Mouse (Mus musculus): Measurements from ENCODE around the gene Rbm20. TPM values are rescaled to one million over a fixed set of nuclear protein-coding genes. Genes with fewer than 3 reads are reported as not detected.
A peak's percentile ranks its signal among the peaks of the same experiment; 100 is the strongest.

Rbm20 gene
- total RNA-seq, 1 experiment from 2014 or later = not detected

- ATAC-seq (ENCODE audit: extremely low read depth, insufficient number of reproducible peaks, low FRiP score, poor library complexity, severe bottlenecking) = no peak
Observed at GRCm38 (mm10) chr19:53856794-53857193, 179.7 kb downstream of the Rbm20 start.

- ATAC-seq (ENCODE audit: extremely low read depth, insufficient number of reproducible peaks, low FRiP score, poor library complexity, severe bottlenecking) = no peak
Observed at GRCm38 (mm10) chr19:53857962-53858361, 180.9 kb downstream of the Rbm20 start.

GRCm38 (mm10) chr19:53859149-53859548 lies 182.0 kb downstream of the Rbm20 start:
- no peak for ATAC-seq (ENCODE audit: extremely low read depth, insufficient number of reproducible peaks, low FRiP score, poor library complexity, severe bottlenecking)

- ATAC-seq (ENCODE audit: extremely low read depth, insufficient number of reproducible peaks, low FRiP score, poor library complexity, severe bottlenecking) = no peak
Observed at GRCm38 (mm10) chr19:53859593-53859992, 182.5 kb downstream of the Rbm20 start.

- no peak for ATAC-seq (ENCODE audit: extremely low read depth, insufficient number of reproducible peaks, low FRiP score, poor library complexity, severe bottlenecking)
Observed at GRCm38 (mm10) chr19:53861346-53861745, 184.2 kb downstream of the Rbm20 start.

- no peak for ATAC-seq (ENCODE audit: extremely low read depth, insufficient number of reproducible peaks, low FRiP score, poor library complexity, severe bottlenecking)
Observed at GRCm38 (mm10) chr19:53862573-53863246, 185.6 kb downstream of the Rbm20 start.

- ATAC-seq (ENCODE audit: extremely low read depth, insufficient number of reproducible peaks, low FRiP score, poor library complexity, severe bottlenecking) = no peak
Observed at GRCm38 (mm10) chr19:53867238-53867637, 190.1 kb downstream of the Rbm20 start.

- ATAC-seq (ENCODE audit: extremely low read depth, insufficient number of reproducible peaks, low FRiP score, poor library complexity, severe bottlenecking) = no peak
Observed at GRCm38 (mm10) chr19:53868125-53868524, 191.0 kb downstream of the Rbm20 start.

GRCm38 (mm10) chr19:53868796-53869195 lies 191.7 kb downstream of the Rbm20 start:
- ATAC-seq (ENCODE audit: extremely low read depth, insufficient number of reproducible peaks, low FRiP score, poor library complexity, severe bottlenecking) = no peak

- peak; percentile 65 for ATAC-seq (ENCODE audit: extremely low read depth, insufficient number of reproducible peaks, low FRiP score, poor library complexity, severe bottlenecking)
Observed at GRCm38 (mm10) chr19:53869427-53870385, 192.6 kb downstream of the Rbm20 start.

GRCm38 (mm10) chr19:53870568-53870967 lies 193.5 kb downstream of the Rbm20 start:
- no peak for ATAC-seq (ENCODE audit: extremely low read depth, insufficient number of reproducible peaks, low FRiP score, poor library complexity, severe bottlenecking)

- ATAC-seq (ENCODE audit: extremely low read depth, insufficient number of reproducible peaks, low FRiP score, poor library complexity, severe bottlenecking) = peak; percentile 38; the same call in 1 of the 2 replicates
Observed at GRCm38 (mm10) chr19:53871502-53871901, 194.4 kb downstream of the Rbm20 start.

GRCm38 (mm10) chr19:53872994-53873713 lies 196.0 kb downstream of the Rbm20 start:
- no peak for ATAC-seq (ENCODE audit: extremely low read depth, insufficient number of reproducible peaks, low FRiP score, poor library complexity, severe bottlenecking)

- no peak for ATAC-seq (ENCODE audit: extremely low read depth, insufficient number of reproducible peaks, low FRiP score, poor library complexity, severe bottlenecking)
Observed at GRCm38 (mm10) chr19:53875246-53875645, 198.1 kb downstream of the Rbm20 start.

- no peak for ATAC-seq (ENCODE audit: extremely low read depth, insufficient number of reproducible peaks, low FRiP score, poor library complexity, severe bottlenecking)
Observed at GRCm38 (mm10) chr19:53877779-53878178, 200.7 kb downstream of the Rbm20 start.

GRCm38 (mm10) chr19:53880460-53880859 lies 203.4 kb downstream of the Rbm20 start:
- no peak for ATAC-seq (ENCODE audit: extremely low read depth, insufficient number of reproducible peaks, low FRiP score, poor library complexity, severe bottlenecking)

GRCm38 (mm10) chr19:53881786-53882185 lies 204.7 kb downstream of the Rbm20 start:
- no peak for ATAC-seq (ENCODE audit: extremely low read depth, insufficient number of reproducible peaks, low FRiP score, poor library complexity, severe bottlenecking)

- ATAC-seq (ENCODE audit: extremely low read depth, insufficient number of reproducible peaks, low FRiP score, poor library complexity, severe bottlenecking) = no peak
Observed at GRCm38 (mm10) chr19:53885450-53885849, 208.3 kb downstream of the Rbm20 start.

GRCm38 (mm10) chr19:53886576-53887370 lies 209.7 kb downstream of the Rbm20 start:
- ATAC-seq (ENCODE audit: extremely low read depth, insufficient number of reproducible peaks, low FRiP score, poor library complexity, severe bottlenecking) = no peak

All from neutrophil, adult 5-6 weeks (primary cell).